ENCODE assay signal across 12 mouse cellular contexts in the genomic region with DNA sequence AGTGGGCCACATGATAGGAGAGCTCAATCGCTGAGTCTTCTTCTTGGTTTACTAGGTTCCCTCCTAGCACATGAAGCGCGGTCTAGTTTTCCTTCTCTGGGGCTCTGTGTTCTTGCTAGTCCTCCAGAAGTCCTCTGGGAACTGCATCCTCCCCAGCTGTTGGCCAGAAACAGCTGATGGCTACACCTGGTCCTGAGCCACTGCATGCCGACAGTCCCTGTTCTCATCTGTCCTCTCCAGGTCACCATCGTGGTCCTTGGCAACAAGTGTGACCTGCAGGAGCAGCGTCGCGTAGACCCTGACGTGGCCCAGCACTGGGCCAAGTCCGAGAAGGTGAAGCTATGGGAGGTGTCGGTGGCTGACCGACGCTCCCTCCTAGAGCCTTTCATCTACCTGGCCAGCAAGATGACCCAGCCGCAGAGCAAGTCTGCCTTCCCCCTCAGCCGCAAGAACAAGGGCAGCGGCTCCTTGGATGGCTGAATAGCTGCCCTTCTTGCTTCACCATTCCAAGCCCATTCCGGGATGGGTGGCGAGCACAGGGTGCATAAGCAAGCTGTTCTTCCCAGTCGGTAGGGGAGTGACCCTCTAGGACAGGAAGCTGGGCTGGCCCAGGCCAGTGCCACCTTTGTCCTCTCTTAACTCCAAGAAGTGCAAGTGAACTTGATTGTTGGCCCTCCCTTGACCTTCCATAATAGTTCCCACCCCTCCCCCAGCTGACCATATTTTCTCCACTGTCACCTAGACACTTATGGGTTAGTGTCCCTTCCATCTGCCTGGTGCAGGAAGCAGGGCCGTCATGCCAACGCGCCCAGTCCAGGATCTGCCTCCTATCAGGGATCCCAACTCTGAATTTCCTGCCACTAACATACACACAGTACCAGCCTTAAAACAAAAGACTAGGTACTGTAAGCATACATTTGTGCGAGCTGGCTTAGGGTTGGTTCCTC. TPM values are rescaled to one million over a fixed set of nuclear protein-coding genes. Genes with fewer than 3 reads are reported as not detected.
DNase-seq lines count a peak whose midpoint lies in the region; ATAC-seq and TF ChIP-seq lines count a peak whose summit lies in the region.
"Had no signal": no experiment of that assay in that cellular context is flagged by ENCODE, and none has a peak within 500 bp of the region (broad histone marks: within the 10 kb centered on the region; RNA-seq: fewer than 3 reads in every experiment).

No protein-coding gene starts in this region.

- H3K4me3 ChIP-seq in liver, adult 2 months (ENCODE audit: insufficient read depth, low read depth, low read length): no peak overlapping the region
- H3K4me3 ChIP-seq in ES-Bruce4 (ENCODE audit: low read depth, low read length): peak overlapping the region; percentile 7; the same call in 1 of the 2 replicates
- no peak overlapping the region for H3K4me3 ChIP-seq in brown adipose tissue, adult 24 weeks (ENCODE audit: insufficient read depth, low read depth, low read length)
- no peak overlapping the region for H3K4me3 ChIP-seq in forebrain, embryonic 14.5 days (ENCODE audit: low read depth, low read length)
- H3K4me3 ChIP-seq: embryonic facial prominence, embryonic 10.5 days; heart, embryonic 13.5 days had no signal

- 85% methylated on average over 23 of the region's 23 CpGs for WGBS in liver, adult 2 months
- 96% methylated on average over 23 of the region's 23 CpGs for whole genome bisulfite sequencing in forebrain, embryonic 14.5 days

- H3K36me3 ChIP-seq in liver, adult 2 months (ENCODE audit: control insufficient read depth, insufficient read depth, low read length): no peaks in the 10 kb centered on the region; the same call in 1 of the 2 replicates
- no peaks in the 10 kb centered on the region for H3K36me3 ChIP-seq in ES-Bruce4 (ENCODE audit: control insufficient read depth, insufficient read depth, low read length, poor library complexity, severe bottlenecking)
- peaks cover 30% of the 10 kb centered on the region for H3K36me3 ChIP-seq in forebrain, embryonic 14.5 days (ENCODE audit: control insufficient read depth, insufficient read depth, low read length)

- no peaks in the 10 kb centered on the region for H3K79me2 ChIP-seq in liver, adult 2 months (ENCODE audit: control insufficient read depth, insufficient read depth, low read length)

- TF ChIP-seq EP300 in ES-Bruce4 (IDR thresholded peaks at IDR 0.05; ENCODE audit: insufficient read depth, low read depth, low read length): no peak

- TF ChIP-seq CTCF in liver, adult 2 months (IDR thresholded peaks at IDR 0.05; ENCODE audit: low read depth, low read length): no peak
- no peak for TF ChIP-seq CTCF in ES-Bruce4 (IDR thresholded peaks at IDR 0.05; ENCODE audit: low read depth, low read length)

- peak; percentile 12 for ATAC-seq in monocyte, adult 5-6 weeks (replicated peaks; ENCODE audit: insufficient number of reproducible peaks, low FRiP score, low TSS enrichment, poor library complexity, severe bottlenecking)
- ATAC-seq in forebrain, embryonic 14.5 days: no peak

- no peak for DNase-seq in liver, adult 2 months (ENCODE audit: extremely low read depth, low read depth, low spot score)
- DNase-seq in liver: no peak
- DNase-seq in thymus, postnatal 0 days (ENCODE audit: low spot score): no peak
- no peak for DNase-seq in forebrain, embryonic 14.5 days (ENCODE audit: low spot score)
- no peak for DNase-seq in retina, embryonic 14.5 days (ENCODE audit: low spot score)

- no peaks in the 10 kb centered on the region for H3K27me3 ChIP-seq in liver, adult 2 months (ENCODE audit: control insufficient read depth, insufficient read depth, low read length)
- H3K27me3 ChIP-seq in ES-Bruce4 (ENCODE audit: control insufficient read depth, insufficient read depth, low read length, poor library complexity, severe bottlenecking): no peaks in the 10 kb centered on the region
- H3K27me3 ChIP-seq in forebrain, embryonic 14.5 days (replicated peaks; ENCODE audit: control insufficient read depth, insufficient read depth, low read length): no peaks in the 10 kb centered on the region

- no peak overlapping the region for H3K4me2 ChIP-seq in forebrain, embryonic 14.5 days (ENCODE audit: low read length)
- H3K4me2 ChIP-seq: heart, embryonic 13.5 days; midbrain, embryonic 11.5 days had no signal

- no peak for TF ChIP-seq POLR2A in liver, adult 2 months (IDR thresholded peaks at IDR 0.05; ENCODE audit: extremely low read depth, insufficient read depth, low read length)
- no peak for TF ChIP-seq POLR2A in ES-Bruce4 (IDR thresholded peaks at IDR 0.05; ENCODE audit: insufficient read depth, low read length)

- H3K9ac ChIP-seq in liver, adult 2 months (ENCODE audit: low read depth, low read length): no peak overlapping the region
- no peak overlapping the region for H3K9ac ChIP-seq in ES-Bruce4 (ENCODE audit: low read depth, poor library complexity, severe bottlenecking)
- H3K9ac ChIP-seq in forebrain, embryonic 14.5 days (ENCODE audit: low read length): no peak overlapping the region
- H3K9ac ChIP-seq: heart, embryonic 13.5 days; liver, embryonic 14.5 days had no signal

- peak overlapping the region; percentile 12; the same call in 1 of the 2 replicates for H3K27ac ChIP-seq in liver, adult 2 months (replicated peaks; ENCODE audit: insufficient read depth, low read depth, low read length)
- peak overlapping the region; percentile 5; the same call in 1 of the 2 replicates for H3K27ac ChIP-seq in ES-Bruce4 (ENCODE audit: insufficient read depth, low read length)
- peak overlapping the region; percentile 72 for H3K27ac ChIP-seq in brown adipose tissue, adult 24 weeks (replicated peaks; ENCODE audit: low read depth, low read length)
- no peak overlapping the region for H3K27ac ChIP-seq in forebrain, embryonic 14.5 days (ENCODE audit: low read depth, low read length)
- H3K27ac ChIP-seq: embryonic facial prominence, embryonic 10.5 days; heart, embryonic 13.5 days; liver, embryonic 14.5 days had no signal

- H3K4me1 ChIP-seq in liver, adult 2 months (ENCODE audit: control insufficient read depth, insufficient read depth, low read length): peaks cover 9% of the 10 kb centered on the region; the same call in 1 of the 2 replicates
- H3K4me1 ChIP-seq in ES-Bruce4 (ENCODE audit: control insufficient read depth, insufficient read depth, low read length): peaks cover 2% of the 10 kb centered on the region
- peaks cover 10% of the 10 kb centered on the region; the same call in 1 of the 2 replicates for H3K4me1 ChIP-seq in brown adipose tissue, adult 24 weeks (ENCODE audit: control insufficient read depth, insufficient read depth, insufficient read length, low read length)
- H3K4me1 ChIP-seq in forebrain, embryonic 14.5 days (ENCODE audit: control insufficient read depth, insufficient read depth, low read length): peaks cover 12% of the 10 kb centered on the region

- H3K9me3 ChIP-seq in ES-Bruce4 (replicated peaks; ENCODE audit: control insufficient read depth, insufficient read depth, low read length, poor library complexity, severe bottlenecking): no peaks in the 10 kb centered on the region
- H3K9me3 ChIP-seq in forebrain, embryonic 14.5 days (replicated peaks; ENCODE audit: control insufficient read depth, low read length): no peaks in the 10 kb centered on the region
- H3K9me3 ChIP-seq: embryonic facial prominence, embryonic 10.5 days; heart, embryonic 13.5 days had no signal

RNA-seq across cellular contexts. Expression of a gene that starts 6.1 kb away (rescaled TPM):
- 40.9 and 44.7 TPM in 2 replicates for total RNA-seq in liver, adult 2 months (2014; rRNA removed)
- polyA plus RNA-seq in liver, adult 2 months (2012; rRNA removed): 16.1 and 16.7 TPM in 2 replicates
- polyA plus RNA-seq in ES-Bruce4 (2011; ENCODE audit: insufficient read depth, insufficient read length, low read depth, missing spikeins): 369 and 376 TPM in 2 replicates
- polyA plus RNA-seq in brown adipose tissue, adult 24 weeks (2012; ENCODE audit: insufficient read depth, insufficient read length, missing spikeins): 246 and 295 TPM in 2 replicates
- total RNA-seq in monocyte, adult 5-6 weeks (2017): 239 to 305 TPM (median 293 TPM) in 3 replicates
- polyA plus RNA-seq in thymus, postnatal 0 days (2015; fragmentation: Nextera tagmentation; extraction: Ambion mirVana): 191 and 202 TPM in 2 replicates
- polyA plus RNA-seq in forebrain, embryonic 14.5 days (2014; fragmentation: Nextera tagmentation; extraction: Ambion mirVana): 77.3 and 82.5 TPM in 2 replicates

RNA-seq across cellular contexts. Expression of a gene that starts 7.0 kb away (rescaled TPM):
- total RNA-seq in liver, adult 2 months (2014; rRNA removed): 13.7 and 16.0 TPM in 2 replicates
- 32.0 and 33.4 TPM in 2 replicates for polyA plus RNA-seq in liver, adult 2 months (2012; rRNA removed)
- polyA plus RNA-seq in ES-Bruce4 (2011; ENCODE audit: insufficient read depth, insufficient read length, low read depth, missing spikeins): 29.1 and 30.0 TPM in 2 replicates
- polyA plus RNA-seq in brown adipose tissue, adult 24 weeks (2012; ENCODE audit: insufficient read depth, insufficient read length, missing spikeins): 32.0 and 37.6 TPM in 2 replicates
- total RNA-seq in monocyte, adult 5-6 weeks (2017): 49.6 to 69.8 TPM (median 54.5 TPM) in 3 replicates
- 39.7 and 41.2 TPM in 2 replicates for polyA plus RNA-seq in thymus, postnatal 0 days (2015; fragmentation: Nextera tagmentation; extraction: Ambion mirVana)
- polyA plus RNA-seq in forebrain, embryonic 14.5 days (2014; fragmentation: Nextera tagmentation; extraction: Ambion mirVana): 111 and 122 TPM in 2 replicates

RNA-seq across cellular contexts. Expression of a gene that starts 51.3 kb away (rescaled TPM):
- total RNA-seq in liver, adult 2 months (2014; rRNA removed): 10.1 and 11.6 TPM in 2 replicates
- 11.0 and 17.3 TPM in 2 replicates for polyA plus RNA-seq in liver, adult 2 months (2012; rRNA removed)
- polyA plus RNA-seq in ES-Bruce4 (2011; ENCODE audit: insufficient read depth, insufficient read length, low read depth, missing spikeins): 6.9 and 7.5 TPM in 2 replicates
- polyA plus RNA-seq in brown adipose tissue, adult 24 weeks (2012; ENCODE audit: insufficient read depth, insufficient read length, missing spikeins): 7.7 and 8.4 TPM in 2 replicates
- 22.6 to 33.8 TPM (median 25.9 TPM) in 3 replicates for total RNA-seq in monocyte, adult 5-6 weeks (2017)
- polyA plus RNA-seq in thymus, postnatal 0 days (2015; fragmentation: Nextera tagmentation; extraction: Ambion mirVana): 167 and 169 TPM in 2 replicates
- 22.0 and 25.6 TPM in 2 replicates for polyA plus RNA-seq in forebrain, embryonic 14.5 days (2014; fragmentation: Nextera tagmentation; extraction: Ambion mirVana)
